In genomic region chr7:78497819-78498218, GRCm38 (mm10) we compare ENCODE assay signal across 14 mouse cellular contexts.
DNase-seq lines count a peak whose midpoint lies in the region; ATAC-seq and TF ChIP-seq lines count a peak whose summit lies in the region.
"Had no signal": no experiment of that assay in that cellular context is flagged by ENCODE, and none has a peak within 500 bp of the region (broad histone marks: within the 10 kb centered on the region; RNA-seq: fewer than 3 reads in every experiment).

No protein-coding gene starts in this region.

- no peaks in the 10 kb centered on the region for H3K27me3 ChIP-seq in limb, embryonic 14.5 days (ENCODE audit: control insufficient read depth, insufficient read depth, low read length)
- no peaks in the 10 kb centered on the region for H3K27me3 ChIP-seq in midbrain, postnatal 0 days (ENCODE audit: insufficient read depth, low read length)
- H3K27me3 ChIP-seq: hindbrain, embryonic 12.5 days; liver, embryonic 15.5 days; megakaryocyte, embryonic 14.5 days had no signal

- 43% methylated on average over 7 of the region's 7 CpGs for WGBS in limb, embryonic 14.5 days
- 57% methylated on average over 7 of the region's 7 CpGs for WGBS in midbrain, postnatal 0 days

- no peak overlapping the region for H3K4me3 ChIP-seq in limb, embryonic 14.5 days (replicated peaks; ENCODE audit: low read length)
- no peak overlapping the region for H3K4me3 ChIP-seq in midbrain, postnatal 0 days (ENCODE audit: low read depth, low read length)
- H3K4me3 ChIP-seq: hindbrain, embryonic 12.5 days; left cerebral cortex, adult 2 months; liver, embryonic 15.5 days; megakaryocyte, embryonic 14.5 days had no signal

- DNase-seq in heart, postnatal 14 days = peak; percentile 18 to 24
- no peak for DNase-seq in heart, adult 9 months (ENCODE audit: low spot score in 2 of 2)
- peak; percentile 12 for DNase-seq in ovary, postnatal 14 days (ENCODE audit: low spot score)
- DNase-seq in ovary, adult 18-20 months (ENCODE audit: low spot score) = no peak
- peak; percentile 32 for DNase-seq in adrenal gland, postnatal 25 days
- peak; percentile 13 for DNase-seq in limb, embryonic 14.5 days (ENCODE audit: low spot score)
- no peak for DNase-seq in adipocyte (ENCODE audit: low spot score)
- DNase-seq in midbrain, postnatal 0 days (ENCODE audit: low spot score) = no peak
- DNase-seq: kidney, postnatal 14 days; spleen, adult 18-20 months had no signal

- ATAC-seq in limb, embryonic 14.5 days (ENCODE audit: low FRiP score, low read depth) = no peak
- ATAC-seq in midbrain, postnatal 0 days (ENCODE audit: low FRiP score) = no peak

- no peak for TF ChIP-seq POLR2A in limb, embryonic 14.5 days (IDR thresholded peaks at IDR 0.05; ENCODE audit: borderline replicate concordance, extremely low read depth, insufficient read depth, insufficient read length)

- TF ChIP-seq CTCF in midbrain, postnatal 0 days (IDR thresholded peaks at IDR 0.05) = no peak

- no peaks in the 10 kb centered on the region for H3K36me3 ChIP-seq in limb, embryonic 14.5 days (ENCODE audit: control insufficient read depth, insufficient read depth, low read length)
- H3K36me3 ChIP-seq in midbrain, postnatal 0 days (ENCODE audit: insufficient read depth, low read length) = 0 out of 2 replicates have a peak, but pooled peaks cover 6% of the 10 kb centered on the region
- H3K36me3 ChIP-seq: hindbrain, embryonic 12.5 days; liver, embryonic 15.5 days had no signal

- H3K9ac ChIP-seq in limb, embryonic 14.5 days (ENCODE audit: low read depth, low read length, severe bottlenecking) = no peak overlapping the region
- no peak overlapping the region for H3K9ac ChIP-seq in midbrain, postnatal 0 days (replicated peaks; ENCODE audit: low read length, poor library complexity, severe bottlenecking)
- H3K9ac ChIP-seq: hindbrain, embryonic 12.5 days; liver, embryonic 15.5 days had no signal

- intact Hi-C loops in heart, postnatal 14 days (cut with DNase I) = no loop called here

- H3K4me1 ChIP-seq in limb, embryonic 14.5 days (ENCODE audit: control insufficient read depth, insufficient read depth, low read length) = no peaks in the 10 kb centered on the region
- H3K4me1 ChIP-seq in midbrain, postnatal 0 days (ENCODE audit: insufficient read depth, low read length) = 0 out of 2 replicates have a peak, but pooled peaks cover 3% of the 10 kb centered on the region
- H3K4me1 ChIP-seq: hindbrain, embryonic 12.5 days; liver, embryonic 15.5 days; megakaryocyte, embryonic 14.5 days had no signal

- no peak overlapping the region for H3K4me2 ChIP-seq in limb, embryonic 14.5 days (replicated peaks; ENCODE audit: low read depth, low read length, severe bottlenecking)
- no peak overlapping the region for H3K4me2 ChIP-seq in midbrain, postnatal 0 days (ENCODE audit: low read depth, low read length, poor library complexity, severe bottlenecking)
- H3K4me2 ChIP-seq: hindbrain, embryonic 12.5 days; liver, embryonic 15.5 days had no signal

- H3K27ac ChIP-seq in limb, embryonic 14.5 days (replicated peaks; ENCODE audit: low read depth, low read length) = no peak overlapping the region
- H3K27ac ChIP-seq in midbrain, postnatal 0 days (ENCODE audit: low read depth, low read length) = no peak overlapping the region
- H3K27ac ChIP-seq: hindbrain, embryonic 12.5 days; left cerebral cortex, adult 2 months; liver, embryonic 15.5 days had no signal

- H3K9me3 ChIP-seq in limb, embryonic 14.5 days (ENCODE audit: control insufficient read depth, low read length) = no peaks in the 10 kb centered on the region
- no peaks in the 10 kb centered on the region for H3K9me3 ChIP-seq in midbrain, postnatal 0 days (ENCODE audit: low read length)
- H3K9me3 ChIP-seq: hindbrain, embryonic 12.5 days; liver, embryonic 15.5 days had no signal

Comparison
In these comparisons a context has a peak if more than half of its experiments do, and no peak if none do; other contexts are left out.
1. DNase-seq: peak in heart, postnatal 14 days (2 of 2), ovary, postnatal 14 days (single experiment), adrenal gland, postnatal 25 days (single experiment) and limb, embryonic 14.5 days (single experiment); none in heart, adult 9 months (0 of 2), ovary, adult 18-20 months (single experiment), adipocyte (single experiment) and midbrain, postnatal 0 days (single experiment).